Mouse (Mus musculus): ENCODE data around the gene 4933402D24Rik. TPM values are rescaled to one million over a fixed set of nuclear protein-coding genes. Genes with fewer than 3 reads are reported as not detected.

4933402D24Rik gene
- polyA plus RNA-seq, 1 experiment from 2014 or later: 0.32 TPM

Other genes starting within 250 kb of the 4933402D24Rik start
- 0.24 TPM in 1 of 2 replicates, not detected in the other for gene Gm39653, start 153.3 kb downstream of the 4933402D24Rik start, polyA plus RNA-seq (2014; fragmentation: Nextera tagmentation; extraction: Ambion mirVana)
- 0.04 and 0.13 TPM in 2 replicates for gene Dytn, start 82.3 kb downstream of the 4933402D24Rik start, polyA plus RNA-seq (2014; fragmentation: Nextera tagmentation; extraction: Ambion mirVana)
- 0.86 and 0.91 TPM in 2 replicates for gene Mdh1b, start 38.9 kb downstream of the 4933402D24Rik start, polyA plus RNA-seq (2014; fragmentation: Nextera tagmentation; extraction: Ambion mirVana)
- 48.7 and 49.0 TPM in 2 replicates for gene Fastkd2, start 38.7 kb downstream of the 4933402D24Rik start, polyA plus RNA-seq (2014; fragmentation: Nextera tagmentation; extraction: Ambion mirVana)